Mouse (Mus musculus): ENCODE data around the gene Gm11011.

GRCm38 (mm10) chr2:169634619-169635382 lies 47.3 kb upstream of the Gm11011 start:
- TF ChIP-seq CTCF (IDR thresholded peaks at IDR 0.05; ENCODE audit: low read depth) (no peak), EP300 (IDR thresholded peaks at IDR 0.05; ENCODE audit: low read depth) (no peak)
